Mouse (Mus musculus) bone marrow, adult 2 months (tissue): ENCODE measurements at regions not wholly inside any gene's neighbourhood (a gene's known extent, or its start where the extent isn't known, plus 50 kb on each side); places are given as distances from the start of the nearest gene placed in this dataset.

Source experiments
- H3K27ac ChIP-seq: fragments of 200-500 bp; 2 replicates; pipeline ENCODE4 v1.5.1; 2012; ENCODE audit warnings: low read depth, mild to moderate bottlenecking, control low read depth, inconsistent platforms, low read length; ENCODE audit not compliant: control insufficient read depth, poor library complexity, insufficient read depth
- H3K4me1 ChIP-seq: fragments of 200-500 bp; 2 replicates; pipeline ENCODE4 v1.6.1; 2011; ENCODE audit warnings: low read length; ENCODE audit not compliant: control insufficient read depth, insufficient read depth
- H3K4me3 ChIP-seq: fragments of 200-500 bp; replicated peaks from 2 replicates; pipeline ENCODE3; 2011; ENCODE audit warnings: mild to moderate bottlenecking, low read depth, low read length, control low read depth; ENCODE audit not compliant: control insufficient read depth
- CTCF ChIP-seq: fragments of 200-500 bp; IDR thresholded peaks from 2 replicates; pipeline ENCODE4 v1.5.1; 2011; ENCODE audit warnings: low read length, control low read depth; ENCODE audit not compliant: control insufficient read depth, insufficient read depth
- POLR2A ChIP-seq: fragments of 200-500 bp; IDR thresholded peaks from 2 replicates; pipeline ENCODE4 v1.6.1; 2011; ENCODE audit warnings: low read depth, mild to moderate bottlenecking, control low read depth, low read length, borderline replicate concordance; ENCODE audit not compliant: control insufficient read depth
- WGBS: fragments of 180-500 bp; shearing (Covaris S2); methylation state at CpG from one replicate; pipeline ENCODE4 v1.1.7; 2018; 5-methylcytosine and 5-hydroxymethylcytosine counted together

GRCm38 (mm10) chr14:60515094-60515786 lies 118.6 kb upstream of the Spata13 start:
- TF ChIP-seq POLR2A (no peak), CTCF (no peak)
- no peak overlapping the region for H3K27ac ChIP-seq
- no peaks in the 10 kb centered on the region for H3K4me1 ChIP-seq
- WGBS = 76% methylated on average over 12 of the region's 12 CpGs
- H3K4me3 ChIP-seq = no peak overlapping the region

DNA sequence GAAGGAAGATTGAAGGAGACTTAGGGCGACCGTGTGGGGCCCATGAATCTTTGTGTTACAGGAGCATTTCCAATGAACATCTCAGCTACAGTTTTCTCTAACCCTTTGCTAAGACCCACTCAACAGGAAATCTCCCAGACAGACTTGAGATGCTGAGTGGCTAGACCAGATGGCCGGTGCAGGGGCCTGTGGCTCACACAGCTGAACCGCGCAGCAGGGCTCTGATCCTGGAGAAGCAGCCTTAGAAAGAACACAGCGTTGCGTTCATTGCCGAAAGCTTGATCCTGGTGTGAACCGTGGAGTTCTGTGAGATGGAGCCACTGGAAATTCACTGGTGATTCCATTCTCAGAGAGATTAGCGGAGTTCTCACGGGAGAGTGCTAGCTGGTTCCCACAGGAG lies 115.9 kb upstream of the Spata13 start:
- no peak for TF ChIP-seq POLR2A
- no peak for TF ChIP-seq CTCF
- WGBS = 92% methylated on average over 11 of the region's 11 CpGs

GRCm38 (mm10) chr14:60523010-60523409 lies 110.8 kb upstream of the Spata13 start:
- 71% methylated on average over 1 of the region's 1 CpGs for WGBS
- no peak for TF ChIP-seq POLR2A
- no peak for TF ChIP-seq CTCF
- no peaks in the 10 kb centered on the region; the same call in 1 of the 2 replicates for H3K4me1 ChIP-seq

More for the DNA sequence above, 115.9 kb upstream of the Spata13 start:
- H3K4me1 ChIP-seq = no peaks in the 10 kb centered on the region
- H3K27ac ChIP-seq = no peak overlapping the region
- H3K4me3 ChIP-seq = no peak overlapping the region

DNA sequence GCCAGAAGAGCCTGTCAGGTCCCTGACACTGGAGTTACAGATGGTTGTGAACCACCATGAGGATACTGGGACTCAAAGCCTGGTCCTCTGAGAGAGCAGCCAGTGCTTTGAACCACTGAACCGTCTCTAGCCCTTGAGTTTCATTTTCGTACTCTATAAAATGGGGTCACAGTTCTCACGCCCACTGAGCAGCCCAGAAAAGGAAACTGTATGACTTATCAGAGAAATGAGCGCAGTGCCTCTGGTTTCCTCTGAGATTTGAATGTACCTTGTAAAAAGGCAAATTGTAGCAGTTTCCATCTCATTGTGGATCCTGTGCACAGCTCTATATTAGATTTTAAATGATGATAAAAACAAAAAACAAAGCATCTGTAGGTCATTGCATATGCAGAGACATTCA lies 108.9 kb upstream of the Spata13 start:
- H3K27ac ChIP-seq = no peak overlapping the region
- TF ChIP-seq CTCF = no peak
- TF ChIP-seq POLR2A = no peak
- 39% methylated on average over 4 of the region's 4 CpGs for WGBS
- H3K4me3 ChIP-seq = no peak overlapping the region
- no peaks in the 10 kb centered on the region; the same call in 1 of the 2 replicates for H3K4me1 ChIP-seq

More at GRCm38 (mm10) chr14:60523010-60523409, 110.8 kb upstream of the Spata13 start:
- Histone ChIP-seq H3K4me3 (no peak overlapping the region), H3K27ac (no peak overlapping the region)

DNA sequence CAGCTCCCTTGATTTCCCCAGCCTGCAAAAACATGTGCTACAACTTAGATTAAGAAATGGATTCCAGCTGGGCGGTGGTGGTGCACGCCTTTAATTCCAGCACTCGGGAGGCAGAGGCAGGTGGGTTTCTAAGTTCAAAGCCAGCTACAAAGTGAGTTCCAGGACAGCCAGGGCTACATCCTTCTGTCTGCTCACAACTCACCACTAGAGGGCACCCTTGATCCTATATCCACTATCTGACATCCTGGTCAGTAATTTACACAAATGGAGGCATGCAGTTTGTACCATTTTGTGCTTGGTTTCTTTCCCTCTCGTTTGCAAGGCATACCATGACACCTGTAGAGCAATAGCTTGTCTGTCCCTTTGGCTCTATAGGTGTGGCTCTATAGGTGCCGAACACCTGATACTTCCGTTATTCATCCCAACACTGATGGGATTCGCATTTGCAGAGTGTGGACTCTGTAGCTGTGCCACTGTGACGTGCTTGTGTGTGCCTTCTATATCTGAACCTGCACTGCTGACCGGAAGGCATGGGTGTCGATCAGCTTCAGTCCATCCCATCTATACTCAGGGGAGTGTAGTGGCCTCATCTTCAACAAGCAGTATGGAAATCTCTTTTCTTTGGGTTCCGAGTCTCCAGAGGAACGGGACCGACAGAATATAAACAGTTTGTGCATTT lies 108.4 kb upstream of the Spata13 start:
- TF ChIP-seq CTCF = peak; percentile 60
- no peak for TF ChIP-seq POLR2A
- 67% methylated on average over 13 of the region's 13 CpGs for WGBS
- Histone ChIP-seq H3K27ac (no peak overlapping the region), H3K4me3 (no peak overlapping the region), H3K4me1 (no peaks in the 10 kb centered on the region; the same call in 1 of the 2 replicates)

- WGBS = 66% methylated on average over 3 of the region's 3 CpGs
- H3K4me1 ChIP-seq = no peaks in the 10 kb centered on the region; the same call in 1 of the 2 replicates
- TF ChIP-seq CTCF (no peak), POLR2A (no peak)
These were observed 107.8 kb upstream of the Spata13 start for GRCm38 (mm10) chr14:60525979-60526378.

DNA sequence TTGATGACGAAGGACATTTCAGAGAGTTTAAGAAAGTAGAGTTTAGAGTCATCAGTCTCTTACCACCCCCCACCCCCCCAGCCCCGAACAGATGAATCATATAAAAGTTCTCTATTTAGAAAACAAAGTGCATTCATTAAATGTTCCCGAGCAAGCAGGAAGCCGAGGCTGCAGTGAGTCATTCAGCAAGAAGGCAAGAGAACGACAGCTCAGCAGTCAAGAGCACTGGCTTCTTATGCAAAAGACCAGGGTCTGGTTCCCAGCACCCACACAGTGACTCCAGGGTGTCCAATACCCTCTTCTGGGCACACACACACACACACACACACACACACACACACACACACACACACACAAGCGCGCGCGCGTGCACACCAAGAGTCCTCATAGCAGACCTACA lies 107.0 kb upstream of the Spata13 start:
- no peak for TF ChIP-seq POLR2A
- no peak for TF ChIP-seq CTCF
- H3K27ac ChIP-seq = no peak overlapping the region
- 72% methylated on average over 10 of the region's 10 CpGs for WGBS
- H3K4me3 ChIP-seq = no peak overlapping the region
- no peaks in the 10 kb centered on the region; the same call in 1 of the 2 replicates for H3K4me1 ChIP-seq

More at GRCm38 (mm10) chr14:60525979-60526378, 107.8 kb upstream of the Spata13 start:
- H3K4me3 ChIP-seq = no peak overlapping the region
- H3K27ac ChIP-seq = no peak overlapping the region

GRCm38 (mm10) chr14:60527951-60528350 lies 105.8 kb upstream of the Spata13 start:
- no peak overlapping the region for H3K27ac ChIP-seq
- TF ChIP-seq POLR2A (no peak), CTCF (no peak)
- 61% methylated on average over 5 of the region's 5 CpGs for WGBS
- H3K4me1 ChIP-seq = no peaks in the 10 kb centered on the region; the same call in 1 of the 2 replicates
- no peak overlapping the region for H3K4me3 ChIP-seq
